Mouse (Mus musculus): ENCODE data around the gene Bcor. TPM values are rescaled to one million over a fixed set of nuclear protein-coding genes. Genes with fewer than 3 reads are reported as not detected.

Bcor gene
- total RNA-seq, 2 experiments from 2014 or later, result 21.4 to 35.9 TPM

DNA sequence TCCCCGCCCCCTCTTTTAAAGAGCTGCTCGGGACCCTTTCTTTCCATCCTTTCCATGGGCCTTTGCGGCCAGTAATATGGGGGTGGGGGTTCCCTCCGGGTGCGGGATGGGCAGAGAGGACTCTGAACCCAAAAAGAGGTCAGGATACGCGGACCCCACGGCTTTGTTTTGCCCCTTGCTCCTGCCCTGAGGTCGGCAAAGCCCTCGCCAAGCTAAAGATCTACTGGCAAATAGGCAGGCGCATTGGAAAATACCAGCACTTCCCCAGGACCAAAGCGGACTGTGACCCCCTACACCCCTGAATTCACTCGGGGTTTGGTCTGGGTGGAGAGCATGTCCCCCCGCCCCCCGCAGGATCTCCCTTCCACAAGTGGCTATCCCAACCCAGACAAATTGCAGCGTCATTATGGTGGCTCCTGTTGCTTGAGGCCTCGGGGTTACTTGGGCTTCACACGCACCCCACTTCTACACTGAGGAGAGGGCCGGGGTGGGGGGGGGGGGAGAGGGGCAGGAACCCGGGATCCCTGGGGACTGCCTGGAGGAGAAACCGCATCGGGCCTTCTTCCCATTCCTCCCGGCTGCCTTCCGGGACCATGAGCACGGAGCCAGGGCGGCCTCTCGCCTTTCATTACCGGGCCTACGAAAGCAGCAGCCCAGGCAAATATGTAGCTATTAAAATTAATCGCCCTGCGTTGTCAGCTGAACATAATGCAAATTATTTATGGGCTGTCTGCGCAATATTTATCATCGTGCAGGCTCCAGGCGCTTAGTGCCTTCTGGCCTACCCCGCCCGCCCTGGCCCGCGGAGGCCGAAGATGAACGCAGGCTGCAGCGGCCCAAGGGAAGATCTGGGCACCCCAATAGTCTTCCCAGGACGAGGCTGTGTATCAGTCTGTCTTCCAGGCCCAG is 7.9 kb downstream of the Bcor start:
- no peak for ATAC-seq (replicated peaks; ENCODE audit: low FRiP score, poor library complexity, severe bottlenecking)

- no peak for ATAC-seq (replicated peaks; ENCODE audit: low FRiP score, poor library complexity, severe bottlenecking)
Observed at GRCm38 (mm10) chrX:12151269-12151995, 8.7 kb downstream of the Bcor start.

- no peak for ATAC-seq (replicated peaks; ENCODE audit: low FRiP score, poor library complexity, severe bottlenecking)
Observed at GRCm38 (mm10) chrX:12150425-12150824, 9.7 kb downstream of the Bcor start.

DNA sequence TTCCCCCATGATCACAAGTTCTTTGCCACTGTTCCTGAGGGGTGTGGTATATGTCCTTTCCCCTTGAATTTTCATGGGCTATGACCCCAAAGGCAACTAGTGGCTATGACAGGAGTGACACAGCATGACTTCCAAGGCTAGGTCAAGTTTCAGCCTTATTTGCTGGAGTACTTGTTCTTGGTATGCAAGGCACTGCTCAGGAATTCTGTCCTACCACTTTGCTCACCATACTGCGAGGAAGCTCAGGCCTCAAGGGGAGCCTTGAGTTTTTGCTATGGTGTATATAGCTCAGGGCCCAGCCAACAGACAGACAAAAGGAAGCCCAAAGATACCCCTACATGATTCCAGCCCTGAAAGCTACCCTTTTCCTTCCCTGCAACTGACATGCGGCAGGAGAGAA is 13.9 kb downstream of the Bcor start:
- no peak for ATAC-seq (replicated peaks; ENCODE audit: low FRiP score, poor library complexity, severe bottlenecking)

GRCm38 (mm10) chrX:12142832-12143231 is 17.3 kb downstream of the Bcor start:
- no peak for ATAC-seq (replicated peaks; ENCODE audit: low FRiP score, poor library complexity, severe bottlenecking)

DNA sequence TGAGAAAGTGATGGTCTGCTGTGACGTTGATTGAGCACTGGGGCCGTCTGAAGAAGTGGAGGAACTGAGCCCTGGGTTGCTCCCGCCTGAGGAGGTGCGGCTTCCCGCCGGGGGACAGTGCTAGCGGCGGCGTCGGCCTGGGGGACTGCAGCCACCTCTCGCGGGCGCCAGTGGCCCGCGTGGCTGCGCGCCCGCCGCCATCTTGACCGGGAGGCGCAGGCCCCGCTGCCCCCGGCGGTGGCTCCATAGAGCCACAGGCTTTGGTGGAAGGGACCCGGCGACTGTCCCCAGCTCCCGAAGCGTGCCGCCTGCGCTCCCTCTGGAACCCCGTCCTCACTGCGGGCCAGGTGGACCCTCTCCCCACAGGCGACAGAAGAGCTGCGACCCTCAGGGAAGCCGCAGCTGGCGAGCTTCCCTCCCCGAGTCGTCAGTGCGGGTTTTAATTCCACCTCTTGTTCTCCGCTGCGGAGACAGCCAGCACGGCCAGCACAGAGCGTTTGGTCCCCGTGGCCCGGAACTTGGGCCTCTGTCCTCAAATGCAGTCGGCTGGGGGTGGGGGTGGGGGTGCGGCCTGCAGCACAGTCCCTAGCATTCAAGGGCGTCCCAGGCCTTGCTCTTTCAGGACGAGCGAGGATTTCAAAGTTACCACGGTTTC is 19.9 kb downstream of the Bcor start:
- ATAC-seq (replicated peaks; ENCODE audit: low FRiP score, poor library complexity, severe bottlenecking), result no peak

- no peak for ATAC-seq (replicated peaks; ENCODE audit: low FRiP score, poor library complexity, severe bottlenecking)
Observed at GRCm38 (mm10) chrX:12138266-12138665, 21.9 kb downstream of the Bcor start.

- no peak for ATAC-seq (replicated peaks; ENCODE audit: low FRiP score, poor library complexity, severe bottlenecking)
Observed at GRCm38 (mm10) chrX:12137121-12137521, 23.0 kb downstream of the Bcor start.

DNA sequence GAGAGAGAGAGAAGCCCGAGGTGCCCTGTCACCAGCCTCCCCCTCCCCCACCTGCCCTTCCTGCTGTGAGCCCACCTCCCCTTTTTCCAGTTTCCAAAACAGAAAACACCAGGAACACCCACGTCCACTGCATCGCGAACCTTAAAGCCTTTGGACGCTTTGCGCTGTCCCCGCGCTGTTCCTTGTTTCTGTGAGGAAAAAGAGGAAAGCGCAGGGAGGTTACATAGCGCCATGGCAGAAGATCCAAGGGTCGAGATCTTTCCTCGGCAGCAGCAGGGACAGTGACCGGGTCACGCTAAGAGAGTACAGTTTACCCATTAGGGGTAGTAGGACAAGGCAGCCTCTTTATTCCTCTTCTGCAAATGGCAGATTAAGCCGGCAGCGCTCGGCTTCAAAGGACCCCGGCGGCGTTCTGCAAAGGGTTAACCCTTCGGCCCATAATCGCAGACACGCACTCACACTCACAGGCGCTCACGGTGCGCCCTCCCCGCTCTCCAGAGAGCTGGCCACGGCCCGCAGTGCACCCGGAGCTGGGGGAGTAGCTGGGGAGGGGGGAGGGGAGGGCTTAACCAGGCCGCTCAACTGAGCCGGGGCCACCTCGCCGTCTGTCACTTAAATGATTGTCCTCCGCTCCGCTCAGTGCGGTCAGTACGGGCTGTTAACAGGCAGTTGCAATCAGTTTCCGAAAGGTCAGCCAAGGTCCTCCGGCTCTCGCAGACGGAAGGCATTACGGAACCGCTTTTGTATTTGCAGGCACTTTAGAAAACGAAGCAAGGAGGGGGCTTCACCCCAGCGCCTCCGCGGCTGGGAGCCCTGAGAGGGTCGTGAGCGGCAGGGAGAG is 23.7 kb downstream of the Bcor start:
- ATAC-seq (replicated peaks; ENCODE audit: low FRiP score, poor library complexity, severe bottlenecking), result no peak

- no peak for ATAC-seq (replicated peaks; ENCODE audit: low FRiP score, poor library complexity, severe bottlenecking)
Observed at GRCm38 (mm10) chrX:12135121-12136111, 24.7 kb downstream of the Bcor start.

DNA sequence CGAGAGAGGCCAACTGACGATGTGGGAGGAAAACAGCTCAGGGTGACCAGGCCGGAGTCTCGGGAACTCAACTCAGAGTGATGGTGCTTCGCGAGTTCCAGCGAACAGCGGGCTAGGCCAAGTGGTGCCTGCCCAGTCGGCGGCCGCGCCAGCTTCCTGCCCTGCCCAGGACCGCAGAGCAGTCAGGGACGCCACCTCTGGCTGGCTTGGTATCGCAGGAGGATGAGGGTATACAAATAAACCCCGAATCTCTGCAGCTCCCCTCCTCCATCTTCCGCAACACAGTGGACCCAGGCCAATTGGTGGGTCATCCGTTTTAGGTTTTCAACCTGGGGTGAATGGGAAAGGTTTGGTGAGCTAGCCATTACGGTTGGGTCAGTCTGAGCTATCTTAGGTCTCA is 25.6 kb downstream of the Bcor start:
- ATAC-seq (replicated peaks; ENCODE audit: low FRiP score, poor library complexity, severe bottlenecking), result no peak

- no peak for ATAC-seq (replicated peaks; ENCODE audit: low FRiP score, poor library complexity, severe bottlenecking)
Observed at GRCm38 (mm10) chrX:12133836-12134431, 26.2 kb downstream of the Bcor start.

DNA sequence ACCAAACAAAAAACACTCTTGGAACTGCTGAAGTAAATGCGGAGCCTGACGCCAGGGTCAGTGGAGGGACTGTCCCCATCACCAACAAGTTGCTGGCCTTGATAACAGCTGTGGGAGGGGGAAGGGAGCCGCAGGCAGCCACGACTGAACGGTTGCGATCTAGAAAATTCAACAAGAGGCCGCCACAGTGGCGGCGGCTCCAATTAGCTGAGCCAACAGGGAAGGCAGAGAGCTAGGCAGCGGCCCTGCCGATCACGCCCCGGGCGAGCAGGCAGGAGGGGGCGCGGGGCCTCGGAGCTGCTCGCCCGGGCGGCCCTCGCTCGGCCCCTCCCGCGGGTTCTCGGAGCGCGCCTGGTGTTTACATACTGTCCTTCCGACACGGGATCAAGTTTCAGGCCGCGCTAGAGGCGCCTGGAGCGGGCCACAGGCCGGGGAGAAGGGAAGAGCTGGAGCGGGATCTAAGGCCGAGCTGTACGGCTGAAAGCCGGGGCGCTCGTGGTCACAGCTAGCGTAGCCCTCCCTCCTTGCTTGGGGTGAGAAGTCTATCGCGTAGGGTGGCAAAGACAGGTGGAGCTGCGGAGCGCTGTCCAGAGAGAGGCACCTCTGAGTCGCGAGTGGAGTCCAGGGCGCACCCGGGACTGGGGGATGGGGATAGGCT is 26.8 kb downstream of the Bcor start:
- no peak for ATAC-seq (replicated peaks; ENCODE audit: low FRiP score, poor library complexity, severe bottlenecking)

GRCm38 (mm10) chrX:12132541-12133177 is 27.5 kb downstream of the Bcor start:
- ATAC-seq (replicated peaks; ENCODE audit: low FRiP score, poor library complexity, severe bottlenecking), result no peak

DNA sequence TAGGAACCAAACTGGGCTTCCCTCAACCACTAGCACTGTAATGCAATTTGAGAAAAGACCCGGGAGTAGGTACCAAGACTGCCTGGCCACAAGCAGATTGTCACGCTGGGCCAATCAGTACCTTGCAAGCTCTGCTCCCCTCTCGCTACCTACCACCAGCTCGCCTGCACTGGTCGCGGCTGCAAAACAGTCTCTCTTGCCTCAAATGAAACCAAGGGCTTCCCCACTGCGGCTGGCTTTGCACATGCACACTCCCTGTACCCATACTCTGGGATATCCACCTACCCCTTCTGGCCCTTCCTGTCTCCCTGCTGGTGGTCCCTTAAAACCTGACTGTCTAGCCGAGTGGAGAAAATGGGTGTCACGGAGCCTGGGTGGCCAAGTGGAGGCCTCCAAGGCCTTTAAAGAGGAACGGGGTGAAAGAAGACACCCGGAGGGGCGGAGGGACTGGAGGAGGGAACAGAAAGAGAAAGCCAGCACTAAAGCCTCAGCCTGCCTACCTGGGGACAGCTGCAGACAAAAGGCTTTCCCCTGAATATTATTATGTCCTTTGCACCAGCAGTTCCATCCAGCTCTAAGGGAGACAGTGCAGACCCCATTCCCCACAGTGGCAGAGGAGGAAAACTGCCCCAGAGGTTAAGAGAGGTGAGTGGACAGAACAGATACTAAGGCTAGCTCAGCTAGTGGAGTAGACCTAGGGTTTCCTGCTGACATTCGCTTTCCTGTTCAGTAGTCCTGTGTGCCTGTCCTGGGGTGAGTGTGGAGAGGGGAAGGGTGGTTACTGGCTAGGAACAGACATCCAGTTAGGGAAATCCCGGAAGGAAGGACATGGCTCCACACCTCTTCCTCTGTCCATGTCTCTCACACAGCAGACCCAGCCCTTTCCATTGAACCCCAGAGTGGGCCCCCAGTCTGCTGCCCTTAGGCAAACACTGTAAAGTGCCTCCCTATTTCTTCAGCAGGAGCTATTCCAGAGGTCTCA is 30.0 kb downstream of the Bcor start:
- ATAC-seq (replicated peaks; ENCODE audit: low FRiP score, poor library complexity, severe bottlenecking), result no peak

DNA sequence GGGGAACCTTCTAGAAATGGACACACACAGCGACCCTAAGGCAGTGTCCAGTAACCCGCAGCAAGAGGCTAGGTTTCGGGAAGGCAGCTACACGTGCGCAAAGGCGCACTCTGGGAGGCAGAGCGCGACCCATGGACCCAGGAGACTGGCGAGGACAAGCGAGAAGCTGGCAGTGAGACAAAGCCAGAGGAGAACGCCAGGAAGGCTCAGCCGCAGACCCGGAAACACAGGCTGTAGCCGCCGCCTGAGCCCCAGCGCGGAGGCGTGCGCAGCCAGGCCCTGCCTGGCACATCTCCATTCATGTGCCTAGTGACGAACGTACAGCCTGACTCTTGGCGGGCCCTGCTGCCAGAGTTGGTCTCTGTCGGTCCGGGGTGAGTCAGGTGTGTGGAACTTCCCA is 30.9 kb downstream of the Bcor start:
- ATAC-seq (replicated peaks; ENCODE audit: low FRiP score, poor library complexity, severe bottlenecking), result no peak
